ENCODE assay signal across 24 mouse cellular contexts in genomic region chr19:30216186-30216585, GRCm38 (mm10). TPM values are rescaled to one million over a fixed set of nuclear protein-coding genes. Genes with fewer than 3 reads are reported as not detected.
"Had no signal": no experiment of that assay in that cellular context is flagged by ENCODE, and none has a peak within 500 bp of the region (broad histone marks: within the 10 kb centered on the region; RNA-seq: fewer than 3 reads in every experiment).

No protein-coding gene starts in this region.

- ATAC-seq: liver, postnatal 0 days; lung, postnatal 0 days; midbrain, embryonic 13.5 days; midbrain, embryonic 15.5 days had no signal

- H3K27ac ChIP-seq: lung, embryonic 15.5 days; macrophage; midbrain, embryonic 13.5 days; midbrain, embryonic 15.5 days; neural tube, embryonic 12.5 days; stomach, embryonic 15.5 days; stomach, postnatal 0 days had no signal

- H3K9me3 ChIP-seq: lung, embryonic 15.5 days; megakaryocyte, embryonic 14.5 days; midbrain, embryonic 13.5 days; midbrain, embryonic 15.5 days; neural tube, embryonic 12.5 days; stomach, embryonic 15.5 days had no signal

- H3K27me3 ChIP-seq: lung, embryonic 15.5 days; megakaryocyte, embryonic 14.5 days; midbrain, embryonic 13.5 days; midbrain, embryonic 15.5 days; neural tube, embryonic 12.5 days; stomach, embryonic 15.5 days had no signal

- H3K36me3 ChIP-seq: lung, embryonic 15.5 days; midbrain, embryonic 13.5 days; midbrain, embryonic 15.5 days; neural tube, embryonic 12.5 days; stomach, embryonic 15.5 days had no signal

- H3K4me2 ChIP-seq: lung, embryonic 15.5 days; midbrain, embryonic 11.5 days; midbrain, embryonic 13.5 days; midbrain, embryonic 15.5 days; neural tube, embryonic 12.5 days; stomach, embryonic 15.5 days had no signal

- H3K4me3 ChIP-seq: lung, embryonic 15.5 days; megakaryocyte, embryonic 14.5 days; midbrain, embryonic 13.5 days; midbrain, embryonic 15.5 days; neural tube, embryonic 12.5 days; stomach, embryonic 15.5 days had no signal

- H3K9ac ChIP-seq: liver, postnatal 0 days; lung, embryonic 15.5 days; midbrain, embryonic 13.5 days; midbrain, embryonic 15.5 days; neural tube, embryonic 12.5 days; stomach, embryonic 15.5 days had no signal

- H3K4me1 ChIP-seq: lung, embryonic 15.5 days; megakaryocyte, embryonic 14.5 days; midbrain, embryonic 13.5 days; midbrain, embryonic 15.5 days; neural tube, embryonic 12.5 days; stomach, embryonic 15.5 days had no signal

- DNase-seq: liver, postnatal 0 days; lung, adult 2 months; lung, postnatal 14 days; lung, postnatal 36 days; right cerebral cortex, postnatal 14 days; thymus, adult 2 months; thymus, postnatal 25 days; thymus, postnatal 4 days had no signal

RNA-seq across cellular contexts. Expression of gene Mbl2, which starts 16.6 kb away (rescaled TPM):
- total RNA-seq: megakaryocyte progenitor cell, adult 5-6 weeks; midbrain, postnatal 0 days; monocyte, adult 5-6 weeks; neutrophil, adult 5-6 weeks had no signal
- polyA plus RNA-seq: lung, embryonic 15.5 days; lung, postnatal 0 days; macrophage; midbrain, embryonic 11.5 days; midbrain, embryonic 13.5 days; midbrain, embryonic 15.5 days; midbrain, postnatal 0 days; neural tube, embryonic 12.5 days; neural tube, embryonic 14.5 days; spleen, adult 2 months; stomach, embryonic 15.5 days had no signal

RNA-seq across cellular contexts. Expression of gene Gldc, which starts 41.0 kb away (rescaled TPM):
- total RNA-seq: megakaryocyte progenitor cell, adult 5-6 weeks; monocyte, adult 5-6 weeks had no signal
- polyA plus RNA-seq: spleen, adult 2 months had no signal
